Mouse (Mus musculus) CH12F3 (cell line): ENCODE results near the gene Sde2.

Experiments
- in situ Hi-C: fragments of 300-500 bp; cut with MboI; formaldehyde crosslinking; loops from 2 replicates; pipeline ENCODE4 v1.14.3; 2020; ENCODE audit warnings: low sequenced_read_pairs

The Sde2 gene

DNA sequence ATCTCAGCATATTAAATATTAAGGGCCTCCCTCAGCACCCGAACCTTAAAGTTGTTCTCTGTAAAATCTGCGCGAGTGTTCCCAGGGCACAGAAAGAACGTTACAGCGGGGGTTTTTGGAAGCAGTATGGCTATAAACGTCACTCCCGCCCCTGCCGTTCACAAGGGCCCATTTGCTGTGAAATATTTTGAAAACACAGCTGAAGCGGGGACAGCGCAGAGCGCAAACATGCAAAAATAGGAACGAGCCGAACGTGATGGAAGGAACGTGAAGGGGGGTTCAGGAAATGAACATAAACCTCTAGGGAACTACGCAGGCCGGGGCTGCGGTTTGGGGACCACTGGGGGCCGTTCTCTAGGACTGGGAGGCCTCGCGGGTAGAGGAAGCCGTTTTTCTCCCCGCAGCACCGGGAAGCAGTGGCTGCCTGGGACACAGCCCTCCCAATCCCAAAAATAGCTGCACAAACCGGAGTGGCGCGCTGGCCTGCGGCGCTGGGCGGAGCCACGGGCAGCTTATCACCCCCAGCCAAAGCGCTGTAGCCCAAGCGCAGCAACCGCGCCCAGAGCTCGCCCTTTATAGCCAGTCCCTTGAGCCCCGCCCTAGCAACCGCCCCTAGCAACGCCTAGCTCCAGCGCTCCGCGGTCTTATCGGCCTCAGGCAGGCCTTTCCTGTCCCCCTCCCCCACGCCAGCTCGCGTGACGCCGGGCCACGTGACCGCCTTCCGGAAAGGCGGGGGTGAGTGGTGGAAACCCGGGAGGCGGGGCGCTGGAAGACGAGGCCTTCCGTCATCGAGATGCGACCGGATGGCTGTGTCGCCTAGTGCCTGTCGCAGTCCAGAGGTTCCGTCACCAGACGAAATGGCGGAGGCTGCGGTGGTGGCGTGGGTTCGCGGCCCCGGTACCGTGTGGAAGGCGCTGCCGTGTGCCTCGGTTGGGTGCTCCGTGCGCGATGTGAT lies at the start of gene Sde2:
Gene Sde2, plus strand, starts transcription at position 812 of the 955 bp plus-strand sequence.
- in situ Hi-C loops: no loop called here

DNA sequence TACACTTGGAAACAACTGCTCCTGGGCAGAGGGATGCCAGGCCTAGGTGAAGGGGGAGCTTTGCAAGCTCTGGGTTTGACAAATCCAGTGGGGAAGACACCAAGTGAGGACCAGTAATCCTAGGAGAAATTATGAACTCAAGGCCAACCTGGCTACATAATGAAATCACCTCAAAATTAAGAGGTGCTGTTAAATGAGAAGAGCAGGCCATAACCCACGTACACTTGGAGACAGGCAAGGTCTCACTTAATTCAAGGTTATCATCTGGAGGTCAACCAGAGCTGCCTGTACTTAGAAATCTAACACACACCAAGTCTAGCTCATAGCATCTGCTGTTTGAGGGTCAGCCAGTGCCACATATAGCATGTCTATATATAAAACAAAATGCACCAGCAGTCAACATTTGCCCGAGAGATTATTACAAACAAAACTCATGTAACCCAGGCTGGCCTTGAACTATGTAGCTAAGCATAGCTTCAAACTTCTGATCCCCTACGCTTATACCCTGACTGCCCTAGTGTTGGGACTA lies 49.4 kb upstream of the Sde2 start:
- in situ Hi-C loops: no loop called here

DNA sequence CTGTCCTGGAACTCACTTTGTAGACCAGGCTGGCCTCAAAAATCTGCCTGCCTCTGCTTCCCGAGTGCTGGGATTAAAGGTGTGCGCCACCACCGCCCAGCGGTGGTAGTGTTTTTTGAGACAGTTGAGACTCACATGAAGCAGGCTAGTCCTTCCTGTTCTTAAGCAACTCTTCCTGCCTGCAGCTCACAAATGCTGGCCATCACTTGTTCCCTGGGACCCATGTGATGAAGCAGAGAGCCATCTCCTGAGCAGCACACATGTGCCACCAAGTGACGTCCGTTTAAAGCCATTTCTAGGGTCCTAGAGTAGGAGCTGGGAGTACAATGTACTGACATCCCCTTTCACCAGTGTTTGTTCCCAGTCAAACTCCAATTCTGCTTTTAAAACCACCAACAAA lies 47.0 kb upstream of the Sde2 start:
- in situ Hi-C loops: no loop called here

DNA sequence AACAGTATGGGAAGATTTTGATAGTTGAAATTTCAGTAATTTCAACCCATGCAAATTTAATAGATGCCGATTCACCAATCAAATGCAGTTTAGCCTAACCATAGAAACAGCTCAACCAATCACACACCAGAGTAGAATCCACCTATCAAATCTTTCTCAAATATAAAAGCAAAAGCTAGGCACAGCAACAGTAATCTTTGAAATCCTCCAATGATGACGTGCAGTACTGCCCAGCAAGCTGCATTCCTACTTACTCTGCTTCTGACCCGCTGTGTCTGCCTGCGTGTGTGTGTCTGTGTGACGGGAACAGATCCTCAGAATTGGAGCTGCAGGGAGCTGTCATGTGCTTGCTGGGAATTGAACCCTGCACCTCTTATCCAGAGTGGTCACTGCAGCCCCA lies 42.1 kb upstream of the Sde2 start:
- in situ Hi-C loops: no loop called here

DNA sequence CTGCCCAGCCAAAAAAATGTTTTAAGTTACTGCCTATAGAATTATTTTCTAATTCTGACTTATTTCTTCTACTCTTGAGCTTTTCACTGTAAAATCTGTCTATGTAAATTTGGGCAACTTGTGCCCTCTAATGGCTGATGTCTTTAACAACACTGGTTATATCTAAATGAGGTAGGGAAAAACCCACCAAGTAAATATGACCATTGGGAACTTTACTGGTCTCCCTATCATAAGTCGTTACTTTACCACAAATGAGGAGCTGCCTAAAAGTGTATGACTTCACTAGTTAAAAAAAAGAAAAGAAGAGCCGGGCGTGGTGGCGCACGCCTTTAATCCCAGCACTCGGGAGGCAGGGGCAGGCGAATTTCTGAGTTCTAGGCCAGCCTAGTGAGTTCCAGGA lies 40.0 kb upstream of the Sde2 start:
- in situ Hi-C loops: no loop called here

DNA sequence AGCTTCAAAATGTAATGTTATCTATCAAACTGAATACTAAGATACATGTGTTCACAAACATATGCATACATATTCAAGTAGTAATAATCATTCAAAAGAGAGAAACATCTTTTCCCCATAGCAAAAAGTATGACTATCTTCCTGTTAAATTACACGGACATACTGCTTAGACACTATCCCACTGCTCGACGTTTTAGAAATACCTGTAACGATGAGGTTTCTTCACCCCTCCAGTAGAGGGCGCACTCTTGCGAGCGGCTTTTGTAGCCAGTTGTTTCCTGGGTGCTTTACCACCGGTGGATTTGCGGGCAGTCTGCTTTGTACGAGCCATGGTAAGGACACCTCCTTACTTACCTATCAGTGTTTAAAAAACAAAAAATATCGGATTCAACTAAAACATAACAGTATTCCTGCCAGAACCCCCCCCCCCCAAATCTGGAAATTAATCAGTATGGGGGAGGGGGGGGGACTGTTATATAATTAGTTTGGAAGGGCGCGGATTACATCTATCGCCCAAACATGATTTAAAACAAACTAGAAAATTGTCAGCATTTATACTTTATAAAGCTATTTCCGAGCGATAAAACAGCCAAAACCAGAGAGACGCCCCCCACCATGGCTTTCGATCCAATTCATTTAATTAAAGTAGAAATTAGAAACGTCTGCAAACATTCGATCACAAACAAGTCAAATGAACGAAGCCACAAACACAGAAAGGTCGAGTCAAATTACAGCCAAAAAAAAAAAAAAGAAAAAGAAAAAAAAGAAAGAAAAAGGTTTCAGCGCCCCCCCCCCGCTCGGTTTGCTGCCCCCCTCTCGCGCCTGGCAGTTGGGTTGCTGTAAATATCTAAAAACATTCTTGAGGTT lies 39.1 kb upstream of the Sde2 start:
- in situ Hi-C loops: no loop called here

DNA sequence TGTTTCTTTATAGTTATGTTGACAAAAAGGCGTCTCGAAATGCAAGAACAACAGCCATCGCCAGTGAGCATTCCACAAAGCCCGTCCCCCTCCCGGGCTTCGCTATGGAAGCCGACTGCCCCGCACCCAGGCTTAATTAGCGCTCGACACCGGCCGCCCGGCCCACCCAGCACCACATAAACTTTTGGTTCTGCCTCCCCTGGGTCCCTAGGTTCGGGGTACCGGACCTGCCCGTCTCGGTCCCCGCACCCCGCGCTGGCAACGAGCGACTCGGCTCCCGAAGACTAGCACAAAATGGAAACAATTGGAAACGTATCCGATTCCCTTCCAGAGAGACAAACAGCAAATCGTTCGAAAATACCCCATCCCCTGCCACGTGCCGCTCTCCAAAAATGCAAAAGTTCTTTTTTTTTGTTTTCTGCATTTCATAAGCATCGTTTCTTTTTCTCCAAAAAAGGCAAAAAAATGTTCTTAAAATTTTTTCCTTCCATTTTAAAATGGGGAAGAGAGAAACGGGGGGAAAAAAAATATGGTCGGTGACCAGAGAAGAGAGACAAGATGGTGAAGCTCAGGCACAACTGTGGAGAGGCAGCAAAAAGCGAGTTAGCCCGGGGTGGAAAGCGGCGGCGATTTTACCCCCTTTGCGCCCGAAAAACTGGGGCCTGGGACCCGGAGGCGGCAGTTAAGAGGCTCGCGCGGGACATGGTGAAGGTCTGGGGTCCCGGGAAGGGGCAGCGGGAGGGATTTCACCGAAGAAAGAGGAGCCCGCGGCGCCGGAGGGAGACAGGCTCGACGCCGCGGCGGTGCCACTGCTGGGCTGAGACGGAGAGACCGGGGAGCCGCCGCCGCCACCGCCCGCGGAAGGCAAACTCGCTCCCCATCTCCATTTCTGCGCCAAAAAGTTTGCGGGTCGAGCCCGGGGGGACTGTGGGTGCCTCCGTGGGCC lies 38.2 kb upstream of the Sde2 start:
- in situ Hi-C loops: no loop called here

DNA sequence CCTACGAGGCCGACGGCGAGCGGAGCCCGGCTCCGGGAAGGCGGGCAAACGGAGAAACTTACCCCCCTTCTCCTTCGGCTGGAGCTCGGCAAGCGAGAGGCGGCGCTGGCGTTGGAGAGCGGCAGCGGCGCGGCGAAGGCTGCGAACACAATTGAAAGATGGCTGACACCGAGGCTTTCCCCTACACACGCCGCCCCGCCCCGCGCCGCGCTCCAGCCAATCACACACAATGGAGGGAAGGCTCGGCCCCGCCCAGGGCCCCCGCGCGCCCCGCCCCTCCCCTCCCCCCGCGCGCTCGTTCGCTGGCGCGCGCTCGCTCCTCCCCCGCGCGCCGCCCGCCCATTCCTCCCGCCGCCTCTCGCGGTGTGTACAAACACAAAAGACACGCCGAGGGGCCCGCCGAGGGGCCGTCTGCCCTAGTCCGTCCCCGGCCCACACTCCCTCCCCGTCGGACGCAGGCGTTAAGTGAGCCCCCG lies 37.5 kb upstream of the Sde2 start:
- in situ Hi-C loops: no loop called here

DNA sequence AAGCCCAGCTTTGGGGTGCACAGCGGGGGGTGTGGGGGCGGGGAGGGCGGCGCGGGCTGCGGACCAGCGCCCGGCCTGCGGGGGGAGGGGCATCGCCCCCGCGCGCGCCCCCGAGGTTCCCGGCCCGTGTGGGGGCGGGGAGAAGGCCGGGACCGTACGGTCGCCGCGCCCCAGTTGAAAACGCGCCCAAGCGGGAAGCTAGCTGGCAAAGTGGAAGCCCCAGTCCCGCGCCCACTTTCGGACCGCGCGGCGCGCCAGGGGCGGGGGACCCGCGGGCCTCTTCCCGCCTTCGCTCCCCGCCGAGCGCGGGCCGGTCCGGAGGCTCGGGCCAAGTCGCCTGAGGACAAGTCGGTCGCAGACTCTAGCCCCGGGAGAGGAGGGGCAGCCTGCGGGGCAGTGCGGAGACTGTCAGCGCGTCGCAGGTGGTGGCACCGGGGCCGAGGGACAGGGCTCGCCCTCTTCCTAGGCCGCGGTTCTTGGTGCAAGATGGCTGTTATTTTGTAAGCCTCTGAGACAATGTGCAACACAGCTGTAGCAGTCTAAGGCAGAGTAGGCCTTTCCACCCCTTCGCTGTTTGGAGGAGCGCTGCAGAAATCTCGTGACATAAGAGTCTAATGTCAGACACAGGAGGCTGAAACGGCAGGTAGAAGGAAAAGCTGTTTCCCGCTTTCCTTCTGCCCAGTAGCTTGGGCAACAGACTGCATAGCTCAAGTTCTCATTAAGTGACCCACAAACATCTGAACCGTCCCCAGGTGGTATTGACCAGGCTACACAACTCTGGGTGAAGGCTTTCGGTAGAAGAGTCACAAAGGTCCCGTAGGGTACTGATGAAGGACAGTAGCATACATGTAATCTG lies 36.8 kb upstream of the Sde2 start, which contains the start of gene H3f3a:
Gene H3f3a, minus strand, starts transcription at position 59 of the 856 bp plus-strand sequence.
- in situ Hi-C loops: no loop called here

DNA sequence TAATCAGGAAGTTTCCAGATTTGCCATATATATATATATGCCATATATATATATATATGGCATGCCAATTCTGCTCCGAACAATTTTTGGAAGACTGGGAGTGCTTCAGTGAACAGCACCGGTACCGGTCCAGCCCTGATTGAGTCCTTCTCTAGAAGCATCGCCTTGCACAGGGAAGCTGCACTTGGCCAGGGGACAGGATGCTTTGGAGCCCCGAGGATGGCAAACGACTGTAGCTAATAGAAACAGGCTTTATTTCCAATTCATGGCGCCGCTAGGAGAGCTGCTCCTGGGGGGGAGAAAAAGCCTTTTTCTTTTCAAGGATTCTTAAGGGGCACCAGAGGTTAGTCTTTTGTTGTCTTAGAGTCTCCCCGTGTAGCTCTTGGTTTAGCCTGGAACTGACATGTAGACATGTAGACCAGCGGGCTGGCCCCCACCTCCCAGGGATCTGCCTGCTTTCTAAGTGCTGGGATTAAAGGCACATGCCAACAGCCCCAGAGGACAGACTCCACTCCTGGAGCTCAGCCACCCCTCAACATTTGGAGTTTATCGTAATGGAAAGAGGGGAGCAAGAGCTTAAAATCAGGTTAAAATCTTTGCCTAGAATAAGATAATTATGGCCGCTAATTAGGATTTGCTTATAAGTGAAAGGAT lies 35.4 kb upstream of the Sde2 start:
- in situ Hi-C loops: no loop called here

DNA sequence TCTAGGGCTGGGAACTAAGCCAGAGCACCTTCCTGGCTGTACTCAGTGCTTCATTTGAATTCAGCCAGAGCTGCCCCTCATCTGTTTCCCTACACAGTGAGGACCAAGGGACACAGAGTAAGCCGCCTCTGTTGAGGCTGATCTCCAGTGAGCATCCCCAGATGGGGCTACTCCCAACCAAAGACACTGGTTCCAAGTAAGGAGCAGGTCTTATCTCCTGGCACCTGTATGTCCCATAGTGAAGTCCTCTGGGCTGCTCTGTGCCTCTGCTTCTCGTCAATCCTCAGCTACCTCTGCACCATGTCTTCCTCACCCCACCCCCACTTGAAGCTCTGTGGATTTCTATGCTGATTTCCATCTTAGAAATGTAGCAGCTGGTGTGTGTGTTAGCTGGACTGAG lies 32.9 kb upstream of the Sde2 start:
- in situ Hi-C loops: no loop called here

DNA sequence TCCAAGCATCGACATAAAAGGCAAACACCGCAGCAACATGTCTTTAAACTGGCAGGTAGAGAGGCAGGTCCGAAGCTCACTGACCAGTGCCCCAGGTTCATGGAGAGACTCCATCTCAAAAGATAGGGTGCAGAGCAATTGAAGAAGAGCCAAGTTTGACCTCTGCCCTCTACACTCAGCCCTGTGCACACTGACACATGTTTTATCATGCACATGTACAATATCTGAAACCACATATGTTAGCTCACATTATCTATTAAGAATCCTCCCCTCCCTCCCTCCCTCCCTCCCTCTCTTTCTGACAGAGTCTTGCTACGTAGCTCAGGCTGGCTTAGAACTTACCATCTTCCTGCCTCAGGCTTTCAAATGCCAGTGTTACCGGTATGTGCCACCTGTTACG lies 29.8 kb upstream of the Sde2 start:
- in situ Hi-C loops: no loop called here

DNA sequence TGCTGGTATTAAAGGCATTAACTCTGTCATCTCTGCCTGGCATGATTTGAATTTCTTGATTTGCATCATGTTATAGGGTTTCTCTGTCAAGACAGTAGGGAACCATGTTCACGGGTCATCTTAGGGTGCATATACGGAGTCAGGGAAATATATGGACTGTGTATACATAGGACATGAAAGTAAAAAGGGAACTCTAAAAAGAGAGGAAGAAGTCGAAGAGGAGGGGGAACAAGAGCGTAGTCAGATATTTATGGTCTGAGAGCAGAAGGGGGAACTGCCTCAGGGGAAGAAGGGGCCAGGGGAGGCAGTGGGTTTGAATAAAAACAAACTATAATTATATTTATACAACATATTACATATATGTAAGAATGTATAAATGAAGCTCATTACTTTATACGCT lies 28.7 kb upstream of the Sde2 start:
- in situ Hi-C loops: no loop called here

DNA sequence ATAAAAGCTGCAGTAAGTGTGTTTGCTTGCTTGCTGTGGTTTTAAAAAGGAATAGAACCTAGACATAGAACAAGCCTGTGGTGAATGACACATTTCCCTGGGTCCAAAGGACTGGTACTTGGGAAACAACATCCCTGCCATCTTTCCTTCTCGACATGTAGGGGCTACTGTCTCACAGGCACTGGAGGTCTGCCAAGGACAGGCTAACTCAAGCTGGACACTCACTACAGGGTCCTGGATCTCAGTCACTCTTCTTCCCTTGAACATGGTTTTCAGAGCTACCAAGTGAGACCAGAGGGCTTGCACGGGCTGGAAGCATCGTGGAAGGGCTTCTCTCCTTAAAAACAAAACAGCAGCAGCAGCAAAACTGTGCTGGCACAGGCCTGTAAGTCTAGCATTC lies 27.2 kb upstream of the Sde2 start:
- in situ Hi-C loops: no loop called here

DNA sequence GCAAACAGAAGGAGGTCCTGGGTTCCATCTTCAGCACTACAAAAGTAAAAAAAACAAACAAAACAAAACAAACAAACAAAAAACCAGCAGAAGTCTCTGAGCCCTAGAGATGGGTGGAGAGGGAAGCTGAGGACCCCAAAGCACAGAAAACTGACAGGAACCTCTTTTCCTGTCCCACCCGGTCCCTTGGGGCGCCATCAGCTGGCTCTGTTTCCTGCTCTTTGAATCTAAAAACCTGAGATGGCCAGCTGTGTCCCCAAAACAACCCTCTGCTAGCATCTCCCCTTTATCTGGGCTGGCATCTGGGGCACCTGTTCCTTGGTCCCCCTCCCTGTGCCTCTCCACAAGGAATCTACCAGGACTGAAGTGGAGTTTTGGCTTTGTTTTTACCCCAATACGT lies 26.2 kb upstream of the Sde2 start:
- in situ Hi-C loops: no loop called here

DNA sequence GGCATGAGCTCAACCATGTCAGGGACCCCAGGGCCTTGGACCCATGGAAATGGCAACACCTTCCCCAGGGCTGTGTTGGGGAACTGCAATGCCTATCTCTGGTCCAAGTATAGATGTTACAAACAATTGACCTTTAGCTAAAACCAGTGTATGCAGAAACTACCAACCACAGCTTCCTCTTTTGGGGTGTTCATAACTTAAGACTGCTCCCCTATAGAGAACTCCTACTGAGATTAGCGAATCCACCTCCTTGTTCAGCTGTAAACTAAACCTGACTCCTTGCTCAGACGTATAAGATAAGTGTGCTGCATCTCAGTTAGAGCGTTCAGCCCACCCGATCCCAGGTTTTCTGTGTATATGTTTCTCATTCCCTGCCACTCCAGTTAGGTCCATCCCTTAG lies 24.3 kb upstream of the Sde2 start:
- in situ Hi-C loops: no loop called here

DNA sequence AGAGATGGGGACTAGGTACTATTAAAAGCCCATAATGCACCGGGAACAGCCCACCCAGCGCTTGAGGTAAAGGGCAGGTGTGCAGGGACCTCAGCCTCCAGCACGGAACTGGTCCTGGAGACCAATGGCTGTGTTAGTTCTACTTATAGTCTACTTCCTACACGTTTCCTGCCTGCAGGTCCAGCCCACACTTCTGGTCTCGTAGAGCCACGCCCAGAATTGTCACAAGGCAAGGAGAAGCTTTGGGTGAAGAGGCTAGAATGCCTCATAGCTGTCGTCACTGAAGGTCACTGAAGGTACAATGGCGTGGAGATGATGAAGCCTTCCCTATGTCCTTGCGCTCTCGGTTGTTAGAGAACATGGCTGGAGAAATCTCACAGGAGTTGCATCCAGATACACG lies 21.2 kb upstream of the Sde2 start:
- in situ Hi-C loops: no loop called here

DNA sequence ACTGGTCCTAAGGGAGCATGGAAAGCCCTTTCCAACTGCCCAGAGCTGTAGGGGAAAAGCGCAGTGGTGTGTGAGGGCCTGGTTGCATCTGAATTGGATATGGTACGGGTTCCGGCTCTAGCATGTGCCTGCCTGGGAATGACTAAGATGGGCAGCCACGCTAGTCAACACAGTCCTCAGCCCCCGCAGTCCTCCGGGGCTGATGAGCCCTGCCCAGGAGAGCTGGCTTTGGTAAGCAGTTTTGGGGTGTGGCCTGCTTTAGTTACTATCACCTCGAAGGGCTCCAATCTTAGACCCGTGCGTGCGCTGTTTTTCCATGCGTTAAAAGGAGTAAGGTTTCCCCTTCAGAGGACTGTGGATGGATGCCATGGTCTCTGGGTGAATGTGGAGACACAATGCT lies 20.8 kb upstream of the Sde2 start:
- in situ Hi-C loops: no loop called here
